ENCODE assay signal across 29 mouse cellular contexts in the genomic region with DNA sequence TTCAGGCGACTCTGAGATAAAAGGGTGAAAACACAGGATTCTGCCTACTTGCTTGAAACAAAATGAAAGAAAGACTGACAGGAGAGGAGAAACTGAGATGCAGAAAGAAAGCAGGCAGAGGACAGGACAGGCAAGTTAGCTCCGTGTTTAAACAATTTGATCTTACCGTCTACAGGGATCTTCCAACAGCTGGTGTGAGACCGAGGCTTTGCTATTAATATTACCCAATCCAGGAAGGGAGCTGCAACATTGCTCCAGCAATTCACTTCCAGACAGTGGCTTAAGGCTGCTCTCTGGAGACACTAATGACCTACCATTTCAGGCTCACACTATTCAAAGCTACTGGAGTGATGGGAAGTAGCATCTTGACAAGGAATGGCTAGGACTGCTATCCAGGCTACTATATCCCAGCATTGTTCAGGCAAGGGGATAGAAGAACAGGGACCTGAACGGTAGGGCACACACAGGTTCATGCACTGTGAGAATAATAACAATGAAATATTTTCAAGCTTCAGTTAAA.
DNase-seq lines count a peak whose midpoint lies in the region; ATAC-seq and TF ChIP-seq lines count a peak whose summit lies in the region.
"Had no signal": no experiment of that assay in that cellular context is flagged by ENCODE, and none has a peak within 500 bp of the region (broad histone marks: within the 10 kb centered on the region; RNA-seq: fewer than 3 reads in every experiment).

No protein-coding gene starts in this region.

- no peaks in the 10 kb centered on the region for H3K79me2 ChIP-seq in heart, adult 2 months (replicated peaks; ENCODE audit: control insufficient read depth, insufficient read depth, low read length)

- no peak for TF ChIP-seq CTCF in heart, adult 2 months (IDR thresholded peaks at IDR 0.05)
- TF ChIP-seq CTCF in left cerebral cortex, adult 2 months (IDR thresholded peaks at IDR 0.05): no peak

- no peaks in the 10 kb centered on the region for H3K36me3 ChIP-seq in heart, adult 2 months (ENCODE audit: control insufficient read depth, insufficient read depth, low read length)
- no peaks in the 10 kb centered on the region for H3K36me3 ChIP-seq in lung, embryonic 15.5 days
- H3K36me3 ChIP-seq: embryonic facial prominence, embryonic 10.5 days; embryonic facial prominence, embryonic 13.5 days; forebrain, embryonic 12.5 days; forebrain, embryonic 15.5 days; heart, embryonic 10.5 days; heart, embryonic 13.5 days; hindbrain, embryonic 13.5 days had no signal

- H3K4me2 ChIP-seq in lung, embryonic 15.5 days: no peak overlapping the region
- H3K4me2 ChIP-seq: embryonic facial prominence, embryonic 13.5 days; forebrain, embryonic 12.5 days; forebrain, embryonic 15.5 days; heart, embryonic 13.5 days; hindbrain, embryonic 13.5 days had no signal

- no peak overlapping the region for H3K27ac ChIP-seq in heart, adult 2 months
- no peak overlapping the region for H3K27ac ChIP-seq in lung, embryonic 15.5 days
- H3K27ac ChIP-seq in left cerebral cortex, adult 2 months: no peak overlapping the region
- H3K27ac ChIP-seq: embryonic facial prominence, embryonic 10.5 days; embryonic facial prominence, embryonic 13.5 days; forebrain, embryonic 12.5 days; forebrain, embryonic 15.5 days; heart, embryonic 10.5 days; heart, embryonic 13.5 days; hindbrain, embryonic 13.5 days had no signal

- H3K27me3 ChIP-seq in heart, adult 2 months (ENCODE audit: control insufficient read depth, insufficient read depth, low read length): no peaks in the 10 kb centered on the region
- no peaks in the 10 kb centered on the region for H3K27me3 ChIP-seq in lung, embryonic 15.5 days
- H3K27me3 ChIP-seq: embryonic facial prominence, embryonic 13.5 days; forebrain, embryonic 12.5 days; forebrain, embryonic 15.5 days; heart, embryonic 13.5 days; hindbrain, embryonic 13.5 days had no signal

- H3K9me3 ChIP-seq in lung, embryonic 15.5 days: no peaks in the 10 kb centered on the region
- H3K9me3 ChIP-seq: embryonic facial prominence, embryonic 10.5 days; embryonic facial prominence, embryonic 13.5 days; forebrain, embryonic 12.5 days; forebrain, embryonic 15.5 days; heart, embryonic 10.5 days; heart, embryonic 13.5 days; hindbrain, embryonic 13.5 days had no signal

- no peak for TF ChIP-seq EP300 in heart, adult 2 months (IDR thresholded peaks at IDR 0.05; ENCODE audit: insufficient read depth, low read depth, low read length)

- TF ChIP-seq POLR2A in heart, adult 2 months (IDR thresholded peaks at IDR 0.05; ENCODE audit: insufficient read depth, low read depth, low read length): no peak

- 0 out of 2 replicates have a peak, but pooled peaks have one; percentile 39 for ATAC-seq in lung, embryonic 15.5 days (ENCODE audit: borderline replicate concordance, extremely low read depth, low FRiP score, low TSS enrichment)
- ATAC-seq: CD4-positive, CD25-positive, alpha-beta regulatory T cell, adult 4 months; forebrain, embryonic 15.5 days; hindbrain, embryonic 16.5 days; inflammation-experienced regulatory T-cells, adult 6 months; intestine, embryonic 16.5 days had no signal

- H3K4me3 ChIP-seq in heart, adult 2 months: no peak overlapping the region
- no peak overlapping the region for H3K4me3 ChIP-seq in lung, embryonic 15.5 days
- H3K4me3 ChIP-seq in left cerebral cortex, adult 2 months: no peak overlapping the region
- H3K4me3 ChIP-seq: embryonic facial prominence, embryonic 10.5 days; embryonic facial prominence, embryonic 13.5 days; erythroblast, embryonic 14.5 days; forebrain, embryonic 12.5 days; forebrain, embryonic 15.5 days; heart, embryonic 10.5 days; heart, embryonic 13.5 days; hindbrain, embryonic 13.5 days had no signal

- intact Hi-C loops in heart, adult 2 months (cut with DNase I): loop anchor here (10.0 kb wide), 1 partner anchor 114 kb away; a partner anchor contains a TSS
- intact Hi-C loops in left cerebral cortex, adult 2 months (cut with DNase I): no loop called here

- no peak overlapping the region for H3K9ac ChIP-seq in heart, adult 2 months (ENCODE audit: low read depth, low read length)
- no peak overlapping the region for H3K9ac ChIP-seq in lung, embryonic 15.5 days
- H3K9ac ChIP-seq: embryonic facial prominence, embryonic 13.5 days; forebrain, embryonic 12.5 days; forebrain, embryonic 15.5 days; heart, embryonic 13.5 days; hindbrain, embryonic 13.5 days had no signal

- WGBS in heart, adult 2 months: 67% methylated on average over 5 of the region's 5 CpGs
- WGBS in lung, embryonic 15.5 days: 66% methylated on average over 5 of the region's 5 CpGs

- H3K4me1 ChIP-seq in heart, adult 2 months (ENCODE audit: control insufficient read depth, insufficient read depth, low read length): no peaks in the 10 kb centered on the region
- no peaks in the 10 kb centered on the region for H3K4me1 ChIP-seq in lung, embryonic 15.5 days
- H3K4me1 ChIP-seq: embryonic facial prominence, embryonic 10.5 days; embryonic facial prominence, embryonic 13.5 days; forebrain, embryonic 12.5 days; forebrain, embryonic 15.5 days; heart, embryonic 10.5 days; heart, embryonic 13.5 days had no signal

- DNase-seq in heart, adult 11 months: peak; percentile 91
- no peak for DNase-seq in heart, adult 2 months
- DNase-seq in lung, postnatal 36 days: no peak
- peak; percentile 15 for DNase-seq in adrenal gland, adult 8-10 months
- DNase-seq in adrenal gland, postnatal 14 days: peak; percentile 32
- no peak for DNase-seq in left cerebral cortex, adult 2 months (ENCODE audit: extremely low spot score in 1 of 2, low spot score in 2 of 2)
- DNase-seq in frontal cortex, postnatal 36 days (ENCODE audit: low spot score in 2 of 2): no peak
- DNase-seq: cerebellum, adult 11 months; cerebellum, adult 2 months; cerebellum, adult 9-11 months; cerebellum, postnatal 25 days; embryo, embryonic 11 days; gastrocnemius, postnatal 10 days; gastrocnemius, postnatal 36 days; heart, postnatal 14 days; kidney, adult 18-20 months had no signal

Comparison
In these comparisons a context has a peak if more than half of its experiments do, and no peak if none do; other contexts are left out.
1. DNase-seq: peak in heart, adult 11 months (single experiment), adrenal gland, adult 8-10 months (single experiment) and adrenal gland, postnatal 14 days (single experiment); none in heart, adult 2 months (0 of 2), lung, postnatal 36 days (single experiment), left cerebral cortex, adult 2 months (0 of 2) and frontal cortex, postnatal 36 days (0 of 2).